Mouse (Mus musculus) C3H10T1/2 (cell line): Measurements from ENCODE around the gene Nefh. TPM values are rescaled to one million over a fixed set of nuclear protein-coding genes. Genes with fewer than 3 reads are reported as not detected.

Experiments used
- polyA plus RNA-seq, 2 experiments: library from polyadenylated mRNA; unstranded; fragments of >200 nt; fragmentation: generic; extraction: Trizol; gene quantifications; one replicate each; pipeline ENCODE4 v1.2.1; 2012; ENCODE audit warnings: missing spikeins in 2 of 2

Gene Nefh
- under 1 TPM in 1 of 2 experiments, not detected in 1; 0.04 TPM for polyA plus RNA-seq

GRCm38 (mm10) chr11:4947813-4948174, at the start of gene Nefh:
Gene Nefh, minus strand, starts transcription at chr11:4948064.

GRCm38 (mm10) chr11:4986695-4987486, 39.0 kb upstream of the Nefh start, which contains the start of gene Ap1b1:
Gene Ap1b1, plus strand, starts transcription at chr11:4986824.

GRCm38 (mm10) chr11:4894848-4895816, 52.7 kb downstream of the Nefh start, which contains the start of gene Thoc5:
Gene Thoc5, plus strand, starts transcription at chr11:4895320.

Other genes starting within 250 kb of the Nefh start
- 1,000 to 10,000 TPM in 1 of 2 experiments, 100 to 1,000 TPM in 1; 830 to 1,141 TPM for gene Uqcr10, start 243.7 kb downstream of the Nefh start, polyA plus RNA-seq
- 10 to 100 TPM; 51.7 to 78.9 TPM for gene Zmat5, start 243.4 kb downstream of the Nefh start, polyA plus RNA-seq
- gene Cabp7, start 201.3 kb downstream of the Nefh start, polyA plus RNA-seq: under 1 TPM; 0.09 to 0.21 TPM
- gene Nf2, start 98.5 kb downstream of the Nefh start, polyA plus RNA-seq: 10 to 100 TPM in 1 of 2 experiments, 1 to 10 TPM in 1; 9.6 to 38.1 TPM
- 10 to 100 TPM in 1 of 2 experiments, 1 to 10 TPM in 1; 6.7 to 11.4 TPM for gene Nipsnap1, start 74.1 kb downstream of the Nefh start, polyA plus RNA-seq
- 10 to 100 TPM; 35.7 to 37.1 TPM for gene Thoc5, start 52.7 kb downstream of the Nefh start, polyA plus RNA-seq
- 10 to 100 TPM; 25.8 to 50.7 TPM for gene Ap1b1, start 38.8 kb upstream of the Nefh start, polyA plus RNA-seq
- under 1 TPM; 0.06 to 0.17 TPM for gene Rasl10a, start 110.1 kb upstream of the Nefh start, polyA plus RNA-seq
- gene Gas2l1, start 117.3 kb upstream of the Nefh start, polyA plus RNA-seq: 10 to 100 TPM; 66.5 to 86.7 TPM
- 10 to 100 TPM; 18.0 to 25.3 TPM for gene Rhbdd3, start 150.9 kb upstream of the Nefh start, polyA plus RNA-seq
- 100 to 1,000 TPM in 1 of 2 experiments, 10 to 100 TPM in 1; 45.9 to 155 TPM for gene Ewsr1, start 151.2 kb upstream of the Nefh start, polyA plus RNA-seq
- under 1 TPM in 1 of 2 experiments, not detected in 1; 0.09 TPM for gene Emid1, start 204.2 kb upstream of the Nefh start, polyA plus RNA-seq